Comparison of ENCODE assay signal across 30 mouse cellular contexts in the genomic region with DNA sequence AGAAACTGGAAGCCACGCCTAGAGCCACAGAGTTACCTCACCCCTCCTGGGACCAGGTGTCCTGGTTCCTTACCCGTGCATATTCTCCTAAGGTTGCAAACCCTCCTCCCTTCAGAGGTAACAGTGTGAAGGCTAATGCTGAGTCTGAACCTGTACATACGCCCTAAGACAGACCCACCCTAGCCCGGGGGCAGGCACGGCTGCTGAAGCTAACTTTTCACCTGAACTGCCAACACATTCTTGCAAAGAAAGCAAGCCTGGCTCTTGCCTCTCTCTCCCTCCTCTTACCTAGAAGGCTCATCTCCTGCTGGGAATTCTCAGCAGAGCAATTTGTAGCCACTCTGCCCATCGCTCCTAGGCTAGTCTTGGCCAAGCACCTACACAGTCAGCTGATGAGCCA. TPM values are rescaled to one million over a fixed set of nuclear protein-coding genes. Genes with fewer than 3 reads are reported as not detected.
A peak's percentile ranks its signal among the peaks of the same experiment; 100 is the strongest.
DNase-seq lines count a peak whose midpoint lies in the region; ATAC-seq lines count a peak whose summit lies in the region.
"Had no signal": no experiment of that assay in that cellular context is flagged by ENCODE, and none has a peak within 500 bp of the region (broad histone marks: within the 10 kb centered on the region; RNA-seq: fewer than 3 reads in every experiment).

No protein-coding gene starts in this region.

- intact Hi-C loops in heart, postnatal 36 days (cut with DNase I), result loop anchor here (2.0 kb wide), 1 partner anchor 48 kb away; the partner anchor contains the start of gene Cst6

- 66% methylated on average over 6 of the region's 6 CpGs for WGBS in embryonic facial prominence, embryonic 14.5 days
- WGBS in embryonic facial prominence, embryonic 10.5 days, result 80% methylated on average over 6 of the region's 6 CpGs
- 89% methylated on average over 6 of the region's 6 CpGs for WGBS in neural tube, embryonic 13.5 days
- 83% methylated on average over 6 of the region's 6 CpGs for WGBS in neural tube, embryonic 15.5 days
- whole genome bisulfite sequencing in embryonic facial prominence, embryonic 15.5 days, result 65% methylated on average over 6 of the region's 6 CpGs

- H3K27me3 ChIP-seq in embryonic facial prominence, embryonic 14.5 days (replicated peaks; ENCODE audit: control insufficient read depth, insufficient read depth, low read length), result no peaks in the 10 kb centered on the region
- 0 out of 2 replicates have a peak, but pooled peaks cover 2% of the 10 kb centered on the region for H3K27me3 ChIP-seq in embryonic facial prominence, embryonic 10.5 days (replicated peaks; ENCODE audit: low read depth, poor library complexity, severe bottlenecking)
- H3K27me3 ChIP-seq in neural tube, embryonic 13.5 days, result no peaks in the 10 kb centered on the region
- H3K27me3 ChIP-seq in neural tube, embryonic 15.5 days (replicated peaks), result no peaks in the 10 kb centered on the region
- H3K27me3 ChIP-seq in embryonic facial prominence, embryonic 15.5 days, result no peaks in the 10 kb centered on the region
- H3K27me3 ChIP-seq: embryonic facial prominence, embryonic 13.5 days had no signal

- H3K27ac ChIP-seq in embryonic facial prominence, embryonic 14.5 days (replicated peaks; ENCODE audit: low read depth, low read length), result no peak overlapping the region
- no peak overlapping the region for H3K27ac ChIP-seq in embryonic facial prominence, embryonic 10.5 days (replicated peaks)
- no peak overlapping the region for H3K27ac ChIP-seq in neural tube, embryonic 13.5 days (replicated peaks)
- H3K27ac ChIP-seq in neural tube, embryonic 15.5 days (replicated peaks), result no peak overlapping the region
- no peak overlapping the region for H3K27ac ChIP-seq in embryonic facial prominence, embryonic 15.5 days (replicated peaks)
- H3K27ac ChIP-seq: embryonic facial prominence, embryonic 13.5 days; hindbrain, embryonic 14.5 days had no signal

- peaks cover 7% of the 10 kb centered on the region for H3K4me1 ChIP-seq in embryonic facial prominence, embryonic 14.5 days (ENCODE audit: control insufficient read depth, insufficient read depth, low read length)
- peaks cover 46% of the 10 kb centered on the region for H3K4me1 ChIP-seq in embryonic facial prominence, embryonic 10.5 days
- H3K4me1 ChIP-seq in neural tube, embryonic 13.5 days (replicated peaks), result peaks cover 45% of the 10 kb centered on the region
- H3K4me1 ChIP-seq in neural tube, embryonic 15.5 days, result peaks cover 50% of the 10 kb centered on the region
- peaks cover 24% of the 10 kb centered on the region for H3K4me1 ChIP-seq in embryonic facial prominence, embryonic 15.5 days

- no peak overlapping the region for H3K9ac ChIP-seq in embryonic facial prominence, embryonic 14.5 days (ENCODE audit: low read depth, low read length)
- H3K9ac ChIP-seq in neural tube, embryonic 13.5 days, result 0 out of 2 replicates have a peak overlapping the region, but pooled peaks have one; percentile 28
- H3K9ac ChIP-seq in neural tube, embryonic 15.5 days (replicated peaks), result no peak overlapping the region
- H3K9ac ChIP-seq in embryonic facial prominence, embryonic 15.5 days, result no peak overlapping the region
- H3K9ac ChIP-seq: embryonic facial prominence, embryonic 13.5 days; heart, embryonic 12.5 days; hindbrain, embryonic 14.5 days had no signal

- ATAC-seq in embryonic facial prominence, embryonic 14.5 days (ENCODE audit: low read depth), result no peak
- ATAC-seq in neural tube, embryonic 13.5 days (ENCODE audit: low read depth), result no peak
- no peak for ATAC-seq in neural tube, embryonic 15.5 days (ENCODE audit: low FRiP score)
- ATAC-seq in embryonic facial prominence, embryonic 15.5 days (ENCODE audit: insufficient number of reproducible peaks, low FRiP score, low TSS enrichment, low read depth), result 0 out of 2 replicates have a peak, but pooled peaks have one; percentile 22
- ATAC-seq: activated CD4-positive, CD25-positive, alpha-beta regulatory T cell, adult 4 months; CD4-positive, CD25-positive, alpha-beta regulatory T cell, adult 4 months; forebrain, embryonic 14.5 days; intestine, postnatal 0 days had no signal

- peak; percentile 34 for DNase-seq in embryonic facial prominence, embryonic 14.5 days (ENCODE audit: low spot score)
- no peak for DNase-seq in embryonic facial prominence, embryonic 10.5 days (ENCODE audit: low spot score)
- peak; percentile 90 for DNase-seq in heart, adult 11 months
- no peak for DNase-seq in heart, postnatal 36 days
- DNase-seq in lung, postnatal 4 days, result no peak
- DNase-seq: adrenal gland, postnatal 14 days; B cell, adult 2 months; cerebellum, adult 11-12 months; cerebellum, adult 9-10 months; cerebellum, postnatal 25 days; gastrocnemius, postnatal 10 days; kidney, adult 8-10 months had no signal

- H3K9me3 ChIP-seq in embryonic facial prominence, embryonic 14.5 days (ENCODE audit: control insufficient read depth, low read length), result no peaks in the 10 kb centered on the region
- H3K9me3 ChIP-seq in embryonic facial prominence, embryonic 10.5 days, result no peaks in the 10 kb centered on the region
- no peaks in the 10 kb centered on the region for H3K9me3 ChIP-seq in neural tube, embryonic 13.5 days
- no peaks in the 10 kb centered on the region for H3K9me3 ChIP-seq in neural tube, embryonic 15.5 days (replicated peaks)
- H3K9me3 ChIP-seq in embryonic facial prominence, embryonic 15.5 days (replicated peaks), result no peaks in the 10 kb centered on the region
- H3K9me3 ChIP-seq: embryonic facial prominence, embryonic 13.5 days; G1E; heart, embryonic 12.5 days had no signal

- no peak overlapping the region for H3K4me2 ChIP-seq in embryonic facial prominence, embryonic 14.5 days (ENCODE audit: low read depth, low read length)
- no peak overlapping the region for H3K4me2 ChIP-seq in neural tube, embryonic 13.5 days
- no peak overlapping the region for H3K4me2 ChIP-seq in neural tube, embryonic 15.5 days
- H3K4me2 ChIP-seq in embryonic facial prominence, embryonic 15.5 days (replicated peaks), result no peak overlapping the region
- H3K4me2 ChIP-seq: embryonic facial prominence, embryonic 13.5 days; heart, embryonic 12.5 days had no signal

- H3K36me3 ChIP-seq in embryonic facial prominence, embryonic 14.5 days (ENCODE audit: control insufficient read depth, insufficient read depth, low read length), result peaks cover 4% of the 10 kb centered on the region; the same call in 1 of the 2 replicates
- peaks cover 16% of the 10 kb centered on the region for H3K36me3 ChIP-seq in embryonic facial prominence, embryonic 10.5 days (replicated peaks)
- peaks cover 32% of the 10 kb centered on the region for H3K36me3 ChIP-seq in neural tube, embryonic 13.5 days
- peaks cover 18% of the 10 kb centered on the region for H3K36me3 ChIP-seq in neural tube, embryonic 15.5 days
- H3K36me3 ChIP-seq in embryonic facial prominence, embryonic 15.5 days, result no peaks in the 10 kb centered on the region
- H3K36me3 ChIP-seq: G1E; heart, embryonic 12.5 days had no signal

- H3K4me3 ChIP-seq in embryonic facial prominence, embryonic 14.5 days (ENCODE audit: low read depth, low read length), result no peak overlapping the region
- no peak overlapping the region for H3K4me3 ChIP-seq in embryonic facial prominence, embryonic 10.5 days
- no peak overlapping the region for H3K4me3 ChIP-seq in neural tube, embryonic 13.5 days
- no peak overlapping the region for H3K4me3 ChIP-seq in neural tube, embryonic 15.5 days (replicated peaks)
- H3K4me3 ChIP-seq in embryonic facial prominence, embryonic 15.5 days (replicated peaks), result no peak overlapping the region
- H3K4me3 ChIP-seq: embryonic facial prominence, embryonic 13.5 days; erythroblast, embryonic 14.5 days; heart, embryonic 12.5 days had no signal

RNA-seq across cellular contexts. Expression of gene Gal3st3, which starts 2.5 kb away (rescaled TPM):
- 4.0 and 4.3 TPM in 2 replicates for polyA plus RNA-seq in embryonic facial prominence, embryonic 14.5 days (2014; fragmentation: Nextera tagmentation; extraction: Ambion mirVana)
- 8.5 and 8.6 TPM in 2 replicates for polyA plus RNA-seq in embryonic facial prominence, embryonic 10.5 days (2016; fragmentation: Nextera tagmentation; extraction: Ambion mirVana)
- 10 to 100 TPM; 20.0 to 24.2 TPM for total RNA-seq in heart, postnatal 36 days (2021)
- polyA plus RNA-seq in neural tube, embryonic 13.5 days (2015; fragmentation: Nextera tagmentation; extraction: Ambion mirVana), result 34.1 and 34.6 TPM in 2 replicates
- 37.8 and 42.0 TPM in 2 replicates for polyA plus RNA-seq in neural tube, embryonic 15.5 days (2015; fragmentation: Nextera tagmentation; extraction: Ambion mirVana)
- 4.2 and 5.8 TPM in 2 replicates for polyA plus RNA-seq in embryonic facial prominence, embryonic 15.5 days (2015; fragmentation: Nextera tagmentation; extraction: Ambion mirVana)
- polyA plus RNA-seq: erythroblast, embryonic 14.5 days; G1E had no signal

RNA-seq across cellular contexts. Expression of gene Sf3b2, which starts 5.3 kb away (rescaled TPM):
- polyA plus RNA-seq in embryonic facial prominence, embryonic 14.5 days (2014; fragmentation: Nextera tagmentation; extraction: Ambion mirVana), result 247 and 281 TPM in 2 replicates
- 456 and 467 TPM in 2 replicates for polyA plus RNA-seq in embryonic facial prominence, embryonic 10.5 days (2016; fragmentation: Nextera tagmentation; extraction: Ambion mirVana)
- total RNA-seq in heart, postnatal 36 days (2021), result 100 to 1,000 TPM; 115 to 128 TPM
- polyA plus RNA-seq in neural tube, embryonic 13.5 days (2015; fragmentation: Nextera tagmentation; extraction: Ambion mirVana), result 344 and 351 TPM in 2 replicates
- 300 and 331 TPM in 2 replicates for polyA plus RNA-seq in neural tube, embryonic 15.5 days (2015; fragmentation: Nextera tagmentation; extraction: Ambion mirVana)
- polyA plus RNA-seq in embryonic facial prominence, embryonic 15.5 days (2015; fragmentation: Nextera tagmentation; extraction: Ambion mirVana), result 335 and 338 TPM in 2 replicates

RNA-seq across cellular contexts. Expression of gene Pacs1, which starts 27.7 kb away (rescaled TPM):
- polyA plus RNA-seq in embryonic facial prominence, embryonic 14.5 days (2014; fragmentation: Nextera tagmentation; extraction: Ambion mirVana), result 28.1 and 30.9 TPM in 2 replicates
- polyA plus RNA-seq in embryonic facial prominence, embryonic 10.5 days (2016; fragmentation: Nextera tagmentation; extraction: Ambion mirVana), result 24.8 and 25.6 TPM in 2 replicates
- total RNA-seq in heart, postnatal 36 days (2021), result 10 to 100 TPM; 19.9 to 21.5 TPM
- polyA plus RNA-seq in neural tube, embryonic 13.5 days (2015; fragmentation: Nextera tagmentation; extraction: Ambion mirVana), result 36.3 and 41.0 TPM in 2 replicates
- polyA plus RNA-seq in neural tube, embryonic 15.5 days (2015; fragmentation: Nextera tagmentation; extraction: Ambion mirVana), result 47.6 and 51.0 TPM in 2 replicates
- polyA plus RNA-seq in embryonic facial prominence, embryonic 15.5 days (2015; fragmentation: Nextera tagmentation; extraction: Ambion mirVana), result 25.1 and 30.6 TPM in 2 replicates

RNA-seq across cellular contexts. Expression of gene Catsper1, which starts 35.0 kb away (rescaled TPM):
- not detected in 2 replicates for polyA plus RNA-seq in embryonic facial prominence, embryonic 14.5 days (2014; fragmentation: Nextera tagmentation; extraction: Ambion mirVana)
- polyA plus RNA-seq in embryonic facial prominence, embryonic 10.5 days (2016; fragmentation: Nextera tagmentation; extraction: Ambion mirVana), result not detected in 2 replicates
- total RNA-seq in heart, postnatal 36 days (2021), result not detected
- not detected in 2 replicates for polyA plus RNA-seq in neural tube, embryonic 13.5 days (2015; fragmentation: Nextera tagmentation; extraction: Ambion mirVana)
- not detected in 2 replicates for polyA plus RNA-seq in neural tube, embryonic 15.5 days (2015; fragmentation: Nextera tagmentation; extraction: Ambion mirVana)
- not detected in 2 replicates for polyA plus RNA-seq in embryonic facial prominence, embryonic 15.5 days (2015; fragmentation: Nextera tagmentation; extraction: Ambion mirVana)
- total RNA-seq: adrenal gland, adult 18-20 months; adrenal gland, postnatal 14 days; G1E; gastrocnemius, postnatal 10 days; heart, adult 8-10 months; heart, postnatal 25 days had no signal
- polyA plus RNA-seq: activated CD4-positive, CD25-positive, alpha-beta regulatory T cell, adult 4 months; CD4-positive, CD25-positive, alpha-beta regulatory T cell, adult 4 months; cortical plate, adult 2 months; embryonic facial prominence, embryonic 13.5 days; erythroblast, embryonic 14.5 days; forebrain, embryonic 14.5 days; frontal cortex, adult 2 months; G1E; heart, embryonic 12.5 days; heart, embryonic 16.5 days; hindbrain, embryonic 14.5 days; intestine, postnatal 0 days had no signal

RNA-seq across cellular contexts. Expression of gene Cst6, which starts 48.8 kb away (rescaled TPM):
- 7.5 and 9.2 TPM in 2 replicates for polyA plus RNA-seq in embryonic facial prominence, embryonic 14.5 days (2014; fragmentation: Nextera tagmentation; extraction: Ambion mirVana)
- polyA plus RNA-seq in embryonic facial prominence, embryonic 10.5 days (2016; fragmentation: Nextera tagmentation; extraction: Ambion mirVana), result 0.24 and 0.65 TPM in 2 replicates
- 10 to 100 TPM in 1 of 2 experiments, 1 to 10 TPM in 1; 9.5 to 10.2 TPM for total RNA-seq in heart, postnatal 36 days (2021)
- 8.9 and 9.7 TPM in 2 replicates for polyA plus RNA-seq in neural tube, embryonic 13.5 days (2015; fragmentation: Nextera tagmentation; extraction: Ambion mirVana)
- polyA plus RNA-seq in neural tube, embryonic 15.5 days (2015; fragmentation: Nextera tagmentation; extraction: Ambion mirVana), result 8.0 and 10.0 TPM in 2 replicates
- 67.9 and 76.8 TPM in 2 replicates for polyA plus RNA-seq in embryonic facial prominence, embryonic 15.5 days (2015; fragmentation: Nextera tagmentation; extraction: Ambion mirVana)
- polyA plus RNA-seq: erythroblast, embryonic 14.5 days; G1E; heart, embryonic 12.5 days had no signal

Comparison
In these comparisons a context has a peak if more than half of its experiments do, and no peak if none do; other contexts are left out.
1. DNase-seq: peak in embryonic facial prominence, embryonic 14.5 days (single experiment) and heart, adult 11 months (single experiment); none in embryonic facial prominence, embryonic 10.5 days (single experiment), heart, postnatal 36 days (0 of 2) and lung, postnatal 4 days (0 of 2).